Mouse (Mus musculus) gastrocnemius, adult 8-10 months (tissue): ENCODE measurements around the gene Ano10. TPM values are rescaled to one million over a fixed set of nuclear protein-coding genes. Genes with fewer than 3 reads are reported as not detected.

Source experiments
- DNase-seq, 2 experiments: peaks; one replicate each; pipeline ENCODE4 v3.0.0; 2022; ENCODE audit warnings: low spot score in 2 of 2
- total RNA-seq, 4 experiments: library from RNA; stranded (reverse); gene quantifications; 2 replicates each; pipeline ENCODE4 v1.2.4; 2022

Gene Ano10
- total RNA-seq, 4 experiments from 2014 or later, result 48.0 to 56.3 (median 52.5) TPM

- DNase-seq, result no peak
Measured at GRCm38 (mm10) chr9:122164535-122164934, 129.7 kb downstream of the Ano10 start.

- no peak for DNase-seq
Measured at GRCm38 (mm10) chr9:122157079-122157441, 137.2 kb downstream of the Ano10 start.

GRCm38 (mm10) chr9:122156389-122157078 lies 137.7 kb downstream of the Ano10 start:
- no peak for DNase-seq

GRCm38 (mm10) chr9:122155193-122155592 lies 139.0 kb downstream of the Ano10 start:
- DNase-seq, result no peak

- no peak for DNase-seq
Measured at GRCm38 (mm10) chr9:122153436-122153835, 140.8 kb downstream of the Ano10 start.

- DNase-seq, result no peak
Measured at GRCm38 (mm10) chr9:122152501-122152900, 141.7 kb downstream of the Ano10 start.

- no peak for DNase-seq
Measured at GRCm38 (mm10) chr9:122152063-122152462, 142.2 kb downstream of the Ano10 start.

GRCm38 (mm10) chr9:122149997-122150826 lies 144.0 kb downstream of the Ano10 start:
- DNase-seq, result no peak

- no peak for DNase-seq
Measured at GRCm38 (mm10) chr9:122148356-122148755, 145.9 kb downstream of the Ano10 start.

- DNase-seq, result no peak
Measured at GRCm38 (mm10) chr9:122146124-122146870, 147.9 kb downstream of the Ano10 start.

- DNase-seq, result no peak
Measured at GRCm38 (mm10) chr9:122145677-122146076, 148.5 kb downstream of the Ano10 start.

- no peak for DNase-seq
Measured at GRCm38 (mm10) chr9:122144776-122145175, 149.4 kb downstream of the Ano10 start.

GRCm38 (mm10) chr9:122143219-122143618 lies 151.0 kb downstream of the Ano10 start:
- DNase-seq, result no peak

GRCm38 (mm10) chr9:122139236-122139635 lies 155.0 kb downstream of the Ano10 start:
- no peak for DNase-seq

- no peak for DNase-seq
Measured at GRCm38 (mm10) chr9:122138371-122139029, 155.7 kb downstream of the Ano10 start.

- no peak for DNase-seq
Measured at GRCm38 (mm10) chr9:122137960-122138359, 156.3 kb downstream of the Ano10 start.

GRCm38 (mm10) chr9:122135885-122136170 lies 158.4 kb downstream of the Ano10 start:
- DNase-seq, result no peak

- DNase-seq, result no peak
Measured at GRCm38 (mm10) chr9:122135095-122135884, 158.9 kb downstream of the Ano10 start.

- no peak for DNase-seq
Measured at GRCm38 (mm10) chr9:122132145-122132544, 162.1 kb downstream of the Ano10 start.

- DNase-seq, result no peak
Measured at GRCm38 (mm10) chr9:122130666-122131065, 163.6 kb downstream of the Ano10 start.

- DNase-seq, result no peak
Measured at GRCm38 (mm10) chr9:122128686-122129085, 165.5 kb downstream of the Ano10 start.
